Mouse (Mus musculus): ENCODE data around the gene Gcnt7.

The Gcnt7 gene

DNA sequence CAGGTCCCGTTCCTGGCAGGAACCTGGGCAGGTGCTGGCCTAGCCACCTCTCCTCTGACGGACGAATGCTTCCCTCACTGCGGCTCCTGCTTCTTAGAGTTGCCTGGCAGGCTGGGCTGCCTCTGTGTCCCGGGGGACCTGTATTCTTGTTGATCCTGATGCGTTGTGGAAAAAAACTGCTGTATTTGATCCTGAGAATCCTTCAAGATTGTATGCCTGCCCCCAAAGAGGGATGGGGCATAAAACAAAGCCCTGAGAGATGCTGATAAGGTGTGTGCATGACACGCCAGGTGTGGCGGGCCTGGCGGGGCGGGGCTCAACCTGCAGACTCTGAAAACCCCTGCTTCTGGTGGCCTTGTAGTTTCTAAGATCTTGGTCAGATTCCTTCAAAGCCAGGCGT, at the start of gene Gcnt7:
Gene Gcnt7 (minus strand): TSS at position 101 of the 400 bp plus-strand sequence.
- DNase-seq (ENCODE audit: low spot score): no peak

DNA sequence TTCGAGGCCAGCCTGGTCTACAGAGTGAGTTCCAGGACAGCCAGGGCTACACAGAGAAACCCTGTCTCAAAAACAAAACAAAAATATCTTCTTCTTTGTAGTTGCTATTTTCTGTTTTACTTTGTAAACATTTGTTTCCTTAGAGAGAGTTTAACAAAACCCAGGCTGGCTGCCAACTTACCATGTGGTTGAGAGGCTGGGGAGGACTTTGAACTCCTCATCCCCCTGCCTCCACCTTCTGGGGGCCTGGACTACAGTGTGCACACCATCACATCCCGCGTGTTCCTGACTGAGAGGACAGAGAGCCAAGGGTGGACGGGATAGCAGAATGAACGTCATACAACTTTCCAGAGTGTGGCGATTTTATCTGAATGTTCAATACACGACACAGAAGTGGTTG, 47.7 kb upstream of the Gcnt7 start:
- no peak for DNase-seq (ENCODE audit: low spot score)

DNA sequence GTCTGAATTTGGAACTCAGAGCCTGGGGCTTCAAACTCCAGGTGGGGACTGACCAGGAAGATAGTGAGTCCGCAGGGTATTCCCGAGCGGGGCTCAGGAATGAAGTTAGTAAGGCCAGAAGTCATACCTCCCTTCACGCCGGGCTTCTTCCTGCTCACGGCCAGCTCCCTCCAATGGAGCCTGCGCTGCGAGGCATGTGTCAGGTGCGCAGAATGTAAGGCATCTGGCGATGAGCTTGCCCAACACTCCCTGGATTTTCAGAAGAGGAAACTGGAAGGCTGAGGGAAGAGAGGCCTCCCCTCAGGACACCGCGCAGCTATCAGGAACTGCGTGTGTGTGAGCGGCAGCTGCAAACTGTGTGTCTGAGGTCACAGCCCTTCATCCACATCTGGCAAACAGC, 43.8 kb upstream of the Gcnt7 start:
- no peak for DNase-seq (ENCODE audit: low spot score)

DNA sequence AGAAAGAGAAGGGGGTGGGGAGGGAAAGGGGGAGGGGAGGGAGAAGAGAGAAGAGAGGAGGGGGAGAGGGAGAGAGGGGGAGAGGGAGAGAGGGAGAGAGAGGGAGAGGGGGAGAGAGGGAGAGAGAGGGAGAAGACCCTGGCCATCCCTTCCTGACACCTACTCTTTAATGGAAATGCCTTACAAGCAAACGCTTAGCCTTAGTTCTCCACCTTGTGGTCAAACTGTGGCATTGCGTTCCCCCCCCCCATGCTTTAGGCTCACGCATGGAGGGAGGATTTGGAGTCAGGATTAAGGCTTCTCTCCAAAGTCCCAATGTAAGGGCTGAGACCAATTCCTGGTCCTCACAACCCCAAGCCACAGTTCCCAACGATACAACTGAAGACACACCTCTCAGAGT, 42.9 kb upstream of the Gcnt7 start:
- DNase-seq (ENCODE audit: low spot score): peak; percentile 5

DNA sequence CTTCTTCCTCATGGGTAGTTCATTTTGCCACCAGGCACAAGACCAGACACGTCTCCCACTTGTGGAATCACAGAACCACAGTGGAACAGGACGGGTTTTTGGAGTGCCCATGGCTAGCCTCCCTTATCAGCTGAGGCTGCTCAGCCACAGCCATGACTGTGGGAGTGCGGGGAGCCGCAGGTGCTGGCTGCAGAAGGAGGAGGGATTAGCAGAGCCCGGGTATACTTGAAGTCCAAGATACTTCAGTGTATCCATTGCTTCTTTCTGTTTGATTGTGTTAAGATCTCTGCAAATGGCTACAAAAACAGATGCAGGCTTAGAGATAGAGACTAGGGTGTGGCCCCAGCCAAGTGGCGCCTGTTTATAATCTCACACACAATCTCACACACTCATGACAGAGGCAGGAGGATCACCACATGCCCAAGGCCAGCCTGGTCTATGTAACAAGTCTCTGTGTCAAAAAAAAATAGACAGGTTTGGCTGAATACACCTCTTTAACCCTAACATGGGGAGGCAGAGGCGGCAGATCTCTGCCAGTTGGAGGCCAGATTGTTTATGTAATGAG, 42.4 kb upstream of the Gcnt7 start:
- DNase-seq (ENCODE audit: low spot score): no peak

DNA sequence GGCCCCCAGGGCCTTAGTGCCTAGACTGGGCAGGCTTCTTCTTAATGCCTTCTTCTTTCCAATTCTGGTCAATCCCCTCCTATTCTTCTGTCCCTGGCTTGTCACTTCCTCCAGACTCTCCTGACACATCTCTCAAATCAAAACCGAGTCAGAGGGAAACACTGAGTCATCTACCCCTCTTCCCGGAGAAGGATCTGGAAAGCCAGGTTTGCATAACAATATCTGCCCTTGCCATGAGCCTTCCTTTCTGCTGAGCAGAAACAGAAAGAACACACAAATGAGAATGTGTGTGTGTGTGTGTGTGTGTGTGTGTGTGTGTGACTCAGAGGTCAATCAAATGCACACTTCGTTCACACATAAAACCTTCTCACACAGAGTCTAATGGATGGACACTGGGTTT, 40.4 kb upstream of the Gcnt7 start:
- no peak for DNase-seq (ENCODE audit: low spot score)

DNA sequence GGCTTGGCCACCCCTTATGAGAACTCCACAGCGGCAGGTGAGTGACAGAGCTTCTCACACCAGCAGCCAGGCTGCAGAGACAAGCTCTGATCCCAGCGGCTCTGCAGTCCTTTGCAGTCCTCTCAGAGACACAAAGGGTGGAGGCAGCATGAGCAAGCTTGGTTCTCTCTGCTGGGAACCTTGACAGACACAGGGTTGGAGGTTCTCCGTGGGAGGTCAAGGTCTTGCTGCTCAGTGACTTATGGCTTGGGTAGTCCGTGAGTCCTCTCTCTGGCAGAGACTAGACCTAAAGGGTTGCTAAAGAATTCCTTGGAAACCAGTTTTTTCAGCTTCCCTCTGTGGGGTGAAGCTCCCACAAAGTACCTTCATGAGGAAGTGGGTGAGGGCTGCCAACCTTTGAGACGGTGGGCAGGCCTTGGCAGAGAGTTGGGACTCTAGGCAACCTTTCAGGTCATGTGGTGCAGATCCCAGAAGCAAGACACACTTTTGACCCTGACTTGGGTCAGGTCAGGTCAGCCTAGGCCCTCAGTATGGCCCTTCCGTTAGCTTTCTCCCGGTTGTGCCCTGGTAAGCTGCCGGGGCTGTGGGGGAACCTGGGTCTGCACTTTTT, 38.4 kb upstream of the Gcnt7 start:
- no peak for DNase-seq (ENCODE audit: low spot score)

DNA sequence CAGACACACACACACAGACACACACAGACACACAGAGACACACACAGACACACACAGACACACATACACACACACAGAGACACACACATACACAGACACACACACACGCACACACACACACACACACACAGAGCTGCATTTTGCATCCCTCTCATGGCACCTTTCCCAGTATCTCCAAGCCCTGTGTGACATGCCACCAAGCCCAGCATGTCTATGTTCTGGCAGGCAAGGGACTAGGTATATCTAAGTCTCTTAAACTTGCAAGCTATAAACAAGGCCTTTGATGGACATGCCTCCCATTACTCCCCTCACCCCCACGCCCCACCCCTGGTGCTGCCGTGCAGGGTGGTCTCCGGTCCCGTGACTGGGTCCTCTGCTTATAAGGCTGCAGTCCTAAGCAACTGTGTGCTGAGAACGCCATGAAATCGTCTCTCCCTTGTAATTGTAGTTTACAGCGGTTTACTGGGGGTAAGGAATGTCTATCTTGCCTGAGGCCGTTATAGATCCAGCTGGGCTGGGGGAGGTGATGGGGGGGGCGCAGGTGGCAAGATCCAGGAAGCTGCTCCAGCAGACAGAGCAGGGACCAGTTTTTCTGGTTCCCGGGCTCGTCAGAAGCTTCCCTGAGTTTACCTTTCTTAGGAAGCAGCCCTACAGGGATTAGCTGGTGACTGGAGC, 26.4 kb upstream of the Gcnt7 start:
- DNase-seq (ENCODE audit: low spot score): no peak

DNA sequence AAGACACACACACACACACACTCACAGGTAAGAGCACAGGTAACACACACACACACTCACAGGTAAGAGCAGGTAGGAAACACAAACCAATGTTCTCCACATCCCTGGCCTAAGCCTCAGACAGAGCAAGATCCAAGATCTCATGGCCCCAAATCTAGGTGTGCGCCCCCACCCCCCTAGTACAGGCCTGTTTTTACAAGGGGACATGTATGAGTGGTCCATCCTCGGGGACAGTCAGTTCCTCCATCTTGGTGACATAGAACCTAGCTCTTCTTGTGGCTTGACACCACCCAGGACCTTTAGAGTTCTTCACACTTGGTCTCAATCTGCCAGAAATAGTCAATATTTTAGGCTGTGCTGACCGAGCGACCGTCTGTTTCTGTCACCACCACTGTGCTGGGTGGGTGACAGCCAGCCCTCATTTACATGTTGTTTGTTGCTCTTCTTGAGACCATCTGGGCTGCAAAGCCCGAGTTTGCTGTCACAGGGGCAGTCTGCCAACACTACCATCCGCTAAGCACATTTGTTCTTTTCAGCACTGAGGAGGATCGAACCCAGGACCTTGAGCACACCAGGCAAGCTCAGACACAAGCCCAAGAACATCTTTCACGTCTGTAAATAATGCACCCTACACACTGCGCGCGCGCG, 25.5 kb upstream of the Gcnt7 start:
- DNase-seq (ENCODE audit: low spot score): no peak

DNA sequence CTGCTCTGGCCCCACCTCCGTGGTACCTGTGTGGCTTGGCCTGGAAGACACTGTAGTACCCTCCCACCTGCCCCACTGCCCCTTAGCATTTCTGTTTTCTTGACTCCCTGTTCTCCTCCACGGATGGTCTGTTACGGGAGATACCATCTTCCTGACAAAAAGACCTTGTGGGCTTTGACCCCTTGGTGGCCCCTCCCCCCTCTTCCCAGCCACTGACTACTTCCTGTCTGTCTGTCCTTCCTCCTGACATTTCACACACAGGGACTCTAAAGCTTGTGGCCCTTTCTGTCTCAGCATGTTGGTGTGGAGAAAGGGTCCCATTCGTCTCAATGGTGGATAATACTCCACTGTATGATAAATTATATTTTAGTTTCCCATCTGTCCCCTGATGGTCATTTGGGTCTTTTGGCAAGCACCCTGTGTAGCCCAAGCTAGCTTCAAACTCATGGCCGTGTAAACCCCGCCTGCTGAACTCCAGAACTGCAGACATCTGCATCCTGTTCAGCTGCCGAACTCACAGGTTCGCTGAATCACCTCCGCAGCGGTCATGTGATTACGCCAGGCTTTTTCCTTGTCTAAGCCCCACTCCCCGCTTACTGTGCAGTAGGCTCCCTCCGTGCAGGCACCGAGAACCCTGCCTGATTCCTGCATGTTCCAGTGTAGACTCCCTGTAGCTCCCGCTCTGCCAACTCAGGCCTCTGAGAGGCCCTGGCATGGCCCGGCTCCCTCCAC, 23.4 kb upstream of the Gcnt7 start:
- DNase-seq (ENCODE audit: low spot score): no peak

DNA sequence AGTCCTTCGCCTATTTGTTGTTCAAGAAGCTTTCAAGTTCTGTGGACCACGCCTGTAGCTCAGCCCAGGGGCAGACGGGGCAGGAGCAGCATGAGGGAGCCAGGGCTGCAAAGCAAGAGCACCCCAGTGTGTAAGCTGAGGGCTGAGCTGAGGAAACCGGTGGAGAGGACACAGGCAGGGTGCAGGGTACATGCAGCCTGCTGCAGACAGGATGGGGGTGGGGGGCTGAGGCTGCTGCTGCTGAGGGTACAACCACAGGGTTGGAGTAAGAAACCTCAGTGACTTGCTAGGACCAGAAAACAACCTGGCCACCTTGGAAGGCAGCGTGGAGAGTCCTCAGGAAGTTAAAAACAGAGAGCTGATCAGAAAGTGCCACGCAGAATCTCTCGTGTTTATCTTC, 21.9 kb upstream of the Gcnt7 start:
- DNase-seq (ENCODE audit: low spot score): no peak

DNA sequence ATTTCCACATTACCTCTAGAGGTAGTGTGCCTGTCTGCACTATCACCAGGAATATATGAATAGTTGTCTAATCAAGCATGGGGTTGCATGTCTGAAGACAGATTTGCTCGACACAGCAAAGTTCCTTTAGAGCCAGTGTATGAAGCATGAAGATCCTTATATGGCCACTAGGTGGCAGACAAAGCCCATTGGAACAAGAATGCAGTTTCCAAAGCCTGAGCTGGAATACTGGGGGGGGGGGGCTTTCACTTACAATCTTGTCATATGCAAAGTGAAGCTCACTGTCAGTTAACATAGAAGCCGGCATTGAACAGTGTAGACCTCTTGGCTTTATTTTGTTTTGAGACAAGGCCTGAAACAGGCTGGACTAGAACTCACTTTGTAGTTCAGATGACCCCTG, 19.5 kb upstream of the Gcnt7 start:
- peak; percentile 45 for DNase-seq (ENCODE audit: low spot score)

DNA sequence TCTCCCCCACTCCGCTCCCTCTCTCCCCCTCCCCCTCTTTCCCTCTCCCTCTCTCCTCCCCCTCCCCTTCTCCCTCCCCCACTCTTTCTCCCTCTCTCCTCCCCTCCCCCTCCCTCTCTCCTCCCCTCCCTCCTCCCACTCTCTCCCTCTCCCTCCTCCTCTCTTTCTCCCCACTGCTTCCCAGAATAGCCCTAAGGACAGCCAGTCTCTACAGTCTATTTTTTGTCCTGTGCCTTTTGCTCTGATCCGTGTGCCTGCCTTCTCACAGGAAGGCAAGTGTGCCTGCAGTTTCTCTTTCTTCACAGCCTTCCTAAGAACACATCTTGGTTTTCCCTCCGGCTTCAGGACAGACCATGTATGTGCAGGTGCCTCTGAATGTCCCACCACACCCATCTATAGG, 19.0 kb upstream of the Gcnt7 start:
- DNase-seq (ENCODE audit: low spot score): no peak

DNA sequence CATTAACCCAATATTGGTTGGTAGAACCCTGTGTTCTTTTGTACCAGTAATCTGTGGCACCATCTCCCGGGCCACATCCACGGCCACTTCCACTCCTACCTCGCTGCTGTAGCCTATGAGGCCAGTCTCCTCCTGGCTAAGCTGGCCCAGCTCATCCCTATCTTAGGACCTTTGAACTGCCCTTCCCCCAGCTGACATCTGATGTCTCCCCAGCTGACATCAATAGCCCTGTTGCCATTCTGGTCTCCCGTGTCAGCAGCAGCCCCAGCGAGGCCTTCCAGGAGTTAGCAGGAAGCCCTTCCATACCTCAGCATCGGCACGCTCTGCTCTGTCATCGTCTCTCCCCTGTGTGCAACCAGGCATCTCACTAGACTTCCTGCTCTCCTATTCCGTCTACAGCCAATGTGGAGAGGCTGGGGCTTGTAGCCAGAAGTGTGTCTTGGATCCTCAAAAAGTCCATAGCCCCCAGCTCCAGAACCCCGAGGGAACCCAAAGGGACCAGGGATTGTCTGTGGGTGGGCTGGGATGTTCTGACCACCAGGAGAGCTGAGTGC, 18.4 kb upstream of the Gcnt7 start:
- no peak for DNase-seq (ENCODE audit: low spot score)

DNA sequence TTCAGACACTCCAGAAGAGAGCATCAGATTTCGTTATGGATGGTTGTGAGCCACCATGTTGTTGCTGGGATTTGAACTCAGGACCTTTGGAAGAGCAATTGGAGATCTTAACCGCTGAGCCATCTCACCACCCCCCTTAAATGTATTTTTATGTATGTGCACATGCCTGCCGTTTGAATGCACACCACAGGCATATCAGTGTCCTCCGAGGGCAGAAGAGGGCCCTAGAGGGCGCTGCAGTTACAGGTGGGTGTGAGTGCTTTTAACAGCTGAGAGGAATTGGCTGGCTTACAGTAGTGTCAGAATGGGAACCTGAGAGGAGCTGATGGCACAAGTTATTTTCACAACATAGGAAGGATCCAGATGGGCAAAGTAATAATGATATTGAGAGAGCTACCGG, 16.6 kb upstream of the Gcnt7 start:
- no peak for DNase-seq (ENCODE audit: low spot score)

DNA sequence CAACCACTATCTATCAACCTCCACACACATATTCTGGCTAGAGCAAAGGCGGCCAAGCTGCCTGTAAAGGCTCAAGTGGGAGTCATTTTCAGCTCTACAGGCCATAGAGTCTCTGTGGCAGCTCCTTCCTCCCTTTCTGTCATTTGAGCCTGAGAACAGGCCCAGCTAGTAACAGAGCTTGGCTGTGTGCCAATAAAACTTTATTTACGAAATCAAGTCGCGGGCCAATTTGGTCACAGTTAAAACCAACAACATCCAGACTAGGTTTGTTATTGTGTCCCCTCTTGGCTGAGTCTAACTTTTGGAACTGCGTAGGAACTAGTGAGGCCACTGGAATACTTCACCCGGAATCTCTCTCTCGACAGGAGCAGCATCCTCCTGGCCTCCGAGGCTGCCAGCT, 15.2 kb upstream of the Gcnt7 start:
- peak; percentile 12 for DNase-seq (ENCODE audit: low spot score)

DNA sequence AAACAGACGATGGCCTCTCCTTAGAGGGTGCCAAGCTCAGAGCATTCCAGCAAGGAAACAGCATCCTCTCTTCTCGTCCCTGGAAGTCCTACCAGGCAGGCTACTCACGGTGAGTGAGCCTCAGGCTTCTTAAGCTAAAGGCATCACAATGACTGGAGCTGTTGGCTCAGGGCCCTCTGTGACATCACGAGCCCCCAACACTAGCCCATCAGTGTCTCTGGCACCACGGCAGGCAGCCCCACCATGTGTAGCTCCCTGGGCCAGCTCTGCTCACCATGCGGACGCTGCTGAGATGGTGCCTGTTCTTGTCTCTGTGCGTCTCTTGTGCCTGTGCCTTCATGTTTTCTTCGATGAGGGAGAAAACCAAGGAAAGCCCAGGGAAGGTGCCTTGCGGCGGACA, 13.9 kb upstream of the Gcnt7 start, which contains the start of gene Fam209:
Gene Fam209 (plus strand): TSS at position 203 of the 400 bp plus-strand sequence.
- DNase-seq (ENCODE audit: low spot score): no peak

DNA sequence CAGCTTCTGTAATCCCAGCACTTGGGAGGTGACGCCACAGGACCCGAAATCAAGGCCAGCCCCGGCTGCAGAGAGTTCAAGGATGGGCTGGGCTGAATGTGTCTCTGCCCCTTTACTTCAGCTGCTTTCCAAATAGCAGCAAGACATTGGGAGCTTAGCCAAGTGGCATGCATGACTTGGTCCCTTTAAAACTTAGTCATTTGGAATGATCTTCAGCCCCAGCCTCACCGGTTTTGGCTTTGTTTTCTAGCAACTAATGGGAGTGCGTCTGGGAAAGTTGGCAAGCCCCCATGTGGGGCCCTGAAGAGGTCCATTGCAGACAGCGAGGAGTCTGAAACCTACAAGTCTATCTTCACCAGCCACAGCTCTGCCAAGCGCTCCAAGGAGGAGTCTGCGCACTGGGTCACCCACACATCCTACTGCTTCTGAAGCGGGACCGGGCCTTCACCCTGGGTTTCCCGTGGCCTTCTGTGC, 10.0 kb upstream of the Gcnt7 start:
- DNase-seq (ENCODE audit: low spot score): peak; percentile 10

DNA sequence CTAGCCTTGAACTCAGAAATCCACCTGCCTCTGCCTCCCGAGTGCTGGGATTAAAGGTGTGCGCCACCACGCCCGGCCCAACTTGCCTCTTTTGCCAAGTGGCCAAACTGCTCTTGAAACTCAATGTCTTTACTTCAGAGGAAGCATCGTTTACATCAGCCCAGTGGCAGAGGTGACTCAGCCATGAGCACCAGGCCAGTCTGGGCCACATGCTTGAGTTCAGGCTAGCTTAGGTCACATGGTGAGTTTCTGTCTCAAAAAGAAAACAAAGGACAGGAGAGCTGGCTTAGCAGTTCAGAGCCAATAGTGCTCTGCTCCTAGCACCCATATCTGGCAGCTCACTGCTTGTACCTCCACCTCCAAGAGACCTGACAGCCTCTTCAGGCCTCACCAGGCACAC, 8.8 kb upstream of the Gcnt7 start:
- no peak for DNase-seq (ENCODE audit: low spot score)

DNA sequence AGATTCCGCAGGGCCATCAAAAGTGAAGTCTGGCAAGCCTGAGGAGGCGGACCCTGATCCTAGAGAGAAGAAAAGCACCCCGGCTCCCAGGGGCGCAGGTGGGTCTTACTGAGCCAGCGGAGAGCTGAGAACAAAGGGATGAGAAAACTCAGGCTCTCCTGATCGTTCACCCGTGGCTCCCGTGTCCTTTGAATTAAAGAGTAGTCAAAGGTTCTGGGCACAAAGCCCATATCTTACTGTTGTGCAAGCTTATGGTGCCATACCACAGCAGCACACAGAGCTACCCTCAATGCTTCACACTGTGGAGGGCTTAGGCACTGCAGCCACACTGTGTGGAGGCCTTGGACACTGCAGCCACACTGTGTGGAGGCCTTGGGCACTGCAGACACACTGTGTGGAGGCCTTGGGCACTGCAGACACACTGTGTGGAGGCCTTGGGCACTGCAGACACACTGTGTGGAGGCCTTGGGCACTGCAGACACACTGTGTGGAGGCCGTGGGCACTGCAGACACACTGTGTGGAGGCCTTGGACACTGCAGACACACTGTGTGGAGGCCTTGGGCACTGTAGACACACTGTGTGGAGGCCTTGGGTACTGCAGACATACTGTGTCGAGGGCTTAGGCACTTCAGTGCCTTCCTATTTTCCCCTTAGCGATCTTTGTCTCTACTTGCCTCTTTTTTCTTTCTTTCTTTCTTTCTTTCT, 8.2 kb upstream of the Gcnt7 start:
- no peak for DNase-seq (ENCODE audit: low spot score)

DNA sequence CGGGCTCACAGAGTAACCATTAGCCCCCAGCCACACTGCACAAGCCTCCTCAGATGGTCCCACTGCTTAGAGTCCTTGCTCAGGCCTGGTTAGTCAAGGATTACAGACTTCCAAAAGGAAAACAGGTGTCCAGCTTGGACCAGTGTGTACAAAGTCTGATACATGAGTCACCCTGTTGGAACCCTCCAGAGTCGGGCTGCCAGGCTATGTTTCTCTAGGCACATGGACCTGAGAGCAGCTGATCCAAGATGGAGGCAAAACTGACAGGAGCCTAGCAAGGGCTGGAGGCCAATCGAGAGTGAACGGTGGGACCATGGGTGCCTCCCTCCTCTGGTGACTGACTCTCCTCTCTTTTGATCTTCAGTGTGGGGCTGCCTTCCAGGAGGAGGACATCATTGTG, 4.4 kb upstream of the Gcnt7 start:
- no peak for DNase-seq (ENCODE audit: low spot score)

DNA sequence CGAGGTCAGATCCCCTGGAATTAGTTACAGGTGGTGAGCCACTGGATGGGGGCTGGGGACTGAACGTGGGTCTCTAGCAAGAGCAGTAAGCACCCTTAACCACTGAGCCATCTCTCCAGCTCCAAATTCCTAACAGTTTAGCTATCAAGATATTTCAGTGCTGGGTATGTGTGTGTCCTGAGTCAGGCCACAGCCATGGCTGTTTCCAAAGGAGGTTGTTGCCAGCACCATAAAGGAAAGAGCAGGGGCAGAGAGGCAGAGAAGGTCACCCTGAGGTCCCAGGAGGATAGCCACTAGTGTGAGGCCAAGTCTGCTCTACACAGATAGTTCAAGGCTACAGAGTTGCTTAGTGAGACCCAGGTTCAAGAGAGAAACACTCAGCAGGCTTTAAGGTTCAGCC, 2.3 kb upstream of the Gcnt7 start:
- DNase-seq (ENCODE audit: low spot score): no peak
